Mouse (Mus musculus) hindbrain, embryonic 11.5 days (tissue): Measurements from ENCODE around the gene Grin2a. TPM values are rescaled to one million over a fixed set of nuclear protein-coding genes. Genes with fewer than 3 reads are reported as not detected.

Source experiments
- ATAC-seq: fragments of 200-750 bp; cut with Nextera tagmentation; 2 replicates; pipeline ENCODE4 v1.8.0; 2017; ENCODE audit warnings: mild to moderate bottlenecking, moderate TSS enrichment, moderate library complexity; ENCODE audit not compliant: low FRiP score
- DNase-seq: peaks from one replicate; pipeline ENCODE4 v3.0.0-alpha.2; 2015; ENCODE audit warnings: low spot score
- H3K27ac ChIP-seq: fragments of 300-500 bp; sonication (generic); 2 replicates; pipeline ENCODE4 v1.5.1; 2014; ENCODE audit warnings: mild to moderate bottlenecking, low read depth, low read length
- H3K27me3 ChIP-seq: fragments of 300-500 bp; sonication (generic); 2 replicates; pipeline ENCODE4 v1.6.1; 2014; ENCODE audit warnings: mild to moderate bottlenecking, low read length, moderate library complexity, mixed read lengths; ENCODE audit not compliant: control insufficient read depth, insufficient read depth
- H3K36me3 ChIP-seq: fragments of 300-500 bp; sonication (generic); 2 replicates; pipeline ENCODE4 v1.6.1; 2014; ENCODE audit warnings: mild to moderate bottlenecking, low read length, moderate library complexity, mixed read lengths; ENCODE audit not compliant: control insufficient read depth, insufficient read depth
- H3K4me1 ChIP-seq: fragments of 300-500 bp; sonication (generic); replicated peaks from 2 replicates; pipeline ENCODE4 v1.6.1; 2014; ENCODE audit warnings: low read length, mixed read lengths; ENCODE audit not compliant: control insufficient read depth, insufficient read depth
- H3K4me2 ChIP-seq: fragments of 300-500 bp; sonication (generic); replicated peaks from 2 replicates; pipeline ENCODE4 v1.6.1; 2014; ENCODE audit warnings: mild to moderate bottlenecking, low read depth, low read length
- H3K4me3 ChIP-seq: fragments of 300-500 bp; sonication (generic); 2 replicates; pipeline ENCODE4 v1.5.1; 2014; ENCODE audit warnings: low read depth, low read length
- H3K9ac ChIP-seq: fragments of 300-500 bp; sonication (generic); 2 replicates; pipeline ENCODE4 v1.6.1; 2014; ENCODE audit warnings: low read depth, low read length
- H3K9me3 ChIP-seq: fragments of 300-500 bp; sonication (generic); 2 replicates; pipeline ENCODE4 v1.6.1; 2016; ENCODE audit warnings: low read length; ENCODE audit not compliant: control insufficient read depth
- WGBS: fragments of 180-500 bp; shearing (Covaris S2); extraction: QIAGEN DNeasy Blood & Tissue Kit; methylation state at CpG from one replicate; pipeline ENCODE4 v1.1.7; 2014; 5-methylcytosine and 5-hydroxymethylcytosine counted together
- polyA plus RNA-seq: library from polyadenylated mRNA; unstranded; fragments of >200 nt; fragmentation: Nextera tagmentation; extraction: Ambion mirVana; gene quantifications from 2 replicates; pipeline ENCODE4 v1.2.1, GENCODE M21; 2014

Gene Grin2a
- polyA plus RNA-seq, 1 experiment from 2014 or later: 1.5 TPM

DNA sequence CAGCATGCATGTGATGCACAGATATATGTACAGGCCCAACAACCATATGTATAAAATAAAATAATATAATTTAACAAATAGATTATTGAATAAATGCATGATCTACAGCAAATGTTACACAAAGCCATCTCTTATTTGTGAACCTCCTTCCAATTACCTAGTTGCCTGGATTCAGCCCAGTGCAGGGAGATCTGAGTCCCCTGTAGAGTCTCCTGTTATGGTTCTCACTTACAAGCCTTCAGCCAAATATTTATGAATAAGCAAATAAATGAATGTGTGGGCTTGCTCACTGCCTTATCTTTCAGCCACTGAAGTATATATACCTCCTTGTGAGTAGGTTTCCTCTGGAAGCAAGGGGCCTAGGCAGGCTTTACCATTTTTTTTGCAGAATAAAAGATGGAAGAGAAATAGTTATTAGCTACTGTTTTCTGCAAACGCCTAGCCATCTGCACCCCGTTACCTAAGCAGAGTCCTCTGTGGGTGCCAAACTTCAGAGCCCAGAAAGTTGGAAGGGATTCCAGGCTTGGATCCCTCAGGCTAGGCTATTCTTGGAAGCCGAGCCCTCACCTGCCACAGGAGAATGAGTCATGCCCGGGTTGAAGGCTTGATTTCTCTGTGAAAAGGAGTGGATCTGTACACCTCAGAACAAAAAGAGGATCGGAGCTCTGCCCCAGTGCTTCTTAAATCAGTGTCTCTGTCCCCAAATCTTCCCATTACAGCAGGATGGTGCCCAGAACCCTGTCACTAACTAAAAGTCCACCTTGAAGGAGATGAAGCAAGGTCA is 92.5 kb downstream of the Grin2a start:
- Histone ChIP-seq H3K4me3 (no peak overlapping the region), H3K4me1 (no peaks in the 10 kb centered on the region), H3K4me2 (no peak overlapping the region), H3K9ac (no peak overlapping the region), H3K27me3 (no peaks in the 10 kb centered on the region), H3K9me3 (no peaks in the 10 kb centered on the region), H3K36me3 (no peaks in the 10 kb centered on the region), H3K27ac (no peak overlapping the region)
- 89% methylated on average over 5 of the region's 5 CpGs for WGBS
- DNase-seq (no peak), ATAC-seq (no peak)

DNA sequence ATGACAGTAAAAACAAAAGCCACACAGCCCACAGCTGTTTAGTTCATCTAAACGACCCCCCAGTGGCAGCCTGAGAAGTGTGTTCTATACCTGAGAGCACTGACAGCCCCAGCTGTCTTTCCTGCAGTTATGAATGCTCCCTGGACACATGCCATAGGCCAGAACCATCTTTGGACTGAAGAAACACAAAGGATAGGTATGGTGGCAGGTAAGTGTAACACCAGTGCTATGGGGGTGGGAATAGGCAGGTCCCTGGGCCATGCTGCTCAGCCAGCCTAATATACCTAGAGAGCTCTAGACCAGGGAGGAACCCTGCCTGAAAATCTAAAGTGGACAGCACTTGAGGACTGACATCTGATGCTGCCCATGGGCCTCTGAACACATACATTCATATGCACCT is 93.9 kb downstream of the Grin2a start:
- H3K9ac ChIP-seq: no peak overlapping the region
- H3K4me1 ChIP-seq: no peaks in the 10 kb centered on the region
- no peaks in the 10 kb centered on the region for H3K36me3 ChIP-seq
- DNase-seq: no peak
- H3K9me3 ChIP-seq: no peaks in the 10 kb centered on the region
- no peak overlapping the region for H3K27ac ChIP-seq
- no peak for ATAC-seq
- WGBS: 41% methylated on average over 1 of the region's 1 CpGs
- H3K4me3 ChIP-seq: no peak overlapping the region
- H3K27me3 ChIP-seq: no peaks in the 10 kb centered on the region
- no peak overlapping the region for H3K4me2 ChIP-seq

DNA sequence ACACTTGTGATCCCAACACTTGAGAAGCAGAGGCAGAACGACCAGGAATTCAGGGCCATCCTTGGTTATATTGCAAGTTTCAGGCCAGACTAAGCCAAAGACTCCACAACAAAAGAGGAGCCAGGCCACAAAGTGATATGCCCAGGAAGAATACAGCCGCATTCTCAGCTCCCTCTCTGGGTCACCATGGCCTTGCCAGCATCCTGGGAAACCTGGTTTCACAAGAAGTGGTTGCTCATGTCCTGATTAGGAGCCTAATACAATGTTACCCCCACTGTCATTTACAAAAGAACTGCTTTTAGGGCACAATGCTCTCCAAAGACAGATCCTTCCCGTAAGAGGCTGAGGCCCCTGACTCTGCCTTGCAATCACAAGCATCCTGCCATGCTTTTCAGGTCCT is 94.4 kb downstream of the Grin2a start:
- Histone ChIP-seq H3K27ac (no peak overlapping the region), H3K4me1 (no peaks in the 10 kb centered on the region), H3K4me2 (no peak overlapping the region), H3K9ac (no peak overlapping the region), H3K27me3 (no peaks in the 10 kb centered on the region), H3K4me3 (no peak overlapping the region), H3K36me3 (no peaks in the 10 kb centered on the region), H3K9me3 (no peaks in the 10 kb centered on the region)
- DNase-seq (no peak), ATAC-seq (no peak)
- 75% methylated on average over 3 of the region's 3 CpGs for WGBS

DNA sequence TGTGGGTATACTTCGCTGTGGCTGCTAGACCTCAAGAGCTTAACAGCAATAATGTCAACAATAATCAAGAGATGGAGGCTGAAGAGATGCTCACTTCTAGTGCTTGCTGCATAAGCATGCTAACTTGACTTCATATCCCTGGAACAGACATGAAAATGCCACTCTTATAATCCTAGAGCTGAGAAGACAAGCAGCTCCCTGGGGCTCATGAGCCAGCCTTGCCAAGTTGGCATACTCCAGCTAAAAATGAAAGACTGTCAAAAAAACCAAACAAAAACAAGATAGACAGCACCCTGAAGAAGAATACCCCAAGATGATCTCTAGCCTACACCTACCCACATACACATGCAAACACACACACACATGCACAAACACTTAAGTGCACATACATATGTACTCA is 95.2 kb downstream of the Grin2a start:
- Histone ChIP-seq H3K4me1 (no peaks in the 10 kb centered on the region), H3K36me3 (no peaks in the 10 kb centered on the region), H3K27ac (no peak overlapping the region), H3K4me2 (no peak overlapping the region), H3K27me3 (no peaks in the 10 kb centered on the region), H3K9me3 (no peaks in the 10 kb centered on the region), H3K4me3 (no peak overlapping the region), H3K9ac (no peak overlapping the region)
- ATAC-seq (no peak), DNase-seq (no peak)
- 96% methylated on average over 1 of the region's 1 CpGs for WGBS

DNA sequence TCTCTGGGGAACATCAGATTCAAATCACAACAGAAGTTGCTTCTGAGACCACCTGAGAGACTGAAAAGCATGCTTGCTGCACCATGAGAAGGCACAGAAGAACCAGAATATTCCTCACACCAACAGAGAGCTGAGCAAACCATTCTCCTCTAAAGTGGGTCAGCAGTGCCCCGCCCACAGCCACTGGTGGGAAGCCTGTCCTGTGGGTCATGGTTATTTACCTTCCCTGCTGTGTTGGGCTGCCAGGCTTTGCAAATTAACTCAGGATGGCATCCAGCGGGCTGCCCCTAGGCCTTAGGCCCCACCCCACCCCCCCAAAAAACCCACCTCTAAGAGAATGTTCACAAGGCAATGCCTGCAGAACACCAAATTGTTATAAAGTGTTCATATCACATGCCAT is 96.2 kb downstream of the Grin2a start:
- Histone ChIP-seq H3K4me2 (no peak overlapping the region), H3K36me3 (no peaks in the 10 kb centered on the region), H3K4me3 (no peak overlapping the region), H3K4me1 (no peaks in the 10 kb centered on the region), H3K27me3 (no peaks in the 10 kb centered on the region), H3K9me3 (no peaks in the 10 kb centered on the region), H3K9ac (no peak overlapping the region), H3K27ac (no peak overlapping the region)
- ATAC-seq: no peak
- WGBS: 83% methylated on average over 2 of the region's 2 CpGs
- DNase-seq: no peak

DNA sequence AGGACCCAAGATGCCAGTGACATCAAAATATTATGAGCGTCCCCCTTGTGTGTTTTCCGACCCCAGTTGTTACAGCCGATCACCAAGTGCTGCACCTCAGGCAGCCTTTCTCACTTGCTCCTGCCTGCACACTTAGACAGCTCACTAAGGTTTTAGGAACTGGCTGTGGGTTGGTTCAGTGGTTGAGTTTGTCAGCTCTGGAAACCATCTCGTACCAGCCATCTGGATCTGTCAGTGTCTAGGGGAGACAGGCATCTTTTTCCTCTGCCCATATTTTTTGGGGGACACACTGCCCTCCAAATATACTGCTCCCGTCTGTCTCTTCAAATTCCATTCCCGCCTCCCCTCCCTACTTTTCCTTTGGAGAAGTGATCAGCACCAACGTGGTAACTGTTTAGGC is 99.8 kb downstream of the Grin2a start:
- Histone ChIP-seq H3K27me3 (no peaks in the 10 kb centered on the region), H3K36me3 (no peaks in the 10 kb centered on the region), H3K4me1 (no peaks in the 10 kb centered on the region), H3K9ac (no peak overlapping the region), H3K4me3 (no peak overlapping the region), H3K27ac (no peak overlapping the region), H3K4me2 (no peak overlapping the region), H3K9me3 (no peaks in the 10 kb centered on the region)
- no peak for ATAC-seq
- no peak for DNase-seq
- 84% methylated on average over 7 of the region's 7 CpGs for WGBS

DNA sequence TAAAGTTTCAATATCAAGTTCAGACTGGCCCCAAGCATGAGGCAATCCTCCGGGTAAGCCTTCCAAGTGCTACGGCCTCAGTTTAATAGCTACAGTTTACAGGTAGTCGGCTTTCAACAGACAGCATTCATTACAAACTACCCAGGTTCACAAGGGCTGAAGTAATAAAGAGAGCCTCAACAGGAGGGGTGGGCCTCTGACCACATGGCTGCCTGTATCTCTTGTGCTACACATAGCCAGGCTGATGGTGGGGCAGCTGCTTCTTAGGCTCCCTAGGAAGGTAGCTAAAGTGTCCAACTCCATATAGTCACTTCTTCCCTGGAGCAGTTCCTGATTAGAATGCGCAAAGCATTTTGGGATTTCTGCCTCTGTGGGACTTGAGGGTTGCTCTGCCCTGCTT is 109.2 kb downstream of the Grin2a start:
- Histone ChIP-seq H3K4me3 (no peak overlapping the region), H3K9me3 (no peaks in the 10 kb centered on the region), H3K9ac (no peak overlapping the region), H3K4me1 (no peaks in the 10 kb centered on the region), H3K27ac (no peak overlapping the region), H3K4me2 (no peak overlapping the region), H3K27me3 (no peaks in the 10 kb centered on the region), H3K36me3 (no peaks in the 10 kb centered on the region)
- DNase-seq (no peak), ATAC-seq (no peak)
- WGBS: 92% methylated on average over 4 of the region's 4 CpGs

DNA sequence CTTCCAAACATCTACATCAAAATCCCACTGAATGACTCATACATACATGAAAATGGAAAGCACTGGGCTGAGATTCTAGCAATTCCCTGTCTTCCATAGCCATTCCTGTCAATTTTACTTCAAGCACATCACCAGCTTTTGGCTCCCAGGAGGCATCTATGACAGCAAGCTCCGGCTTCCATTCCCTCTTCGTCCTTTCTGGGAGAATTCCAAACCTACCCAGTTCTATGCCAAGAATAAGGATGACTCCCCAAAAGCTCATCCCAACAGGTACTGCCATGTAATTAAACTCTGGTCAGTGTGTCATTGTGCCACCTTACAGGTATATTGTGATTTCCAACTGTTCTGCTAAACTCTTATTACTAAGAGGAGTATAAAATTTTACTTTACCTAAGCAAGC is 111.2 kb downstream of the Grin2a start:
- 91% methylated on average over 2 of the region's 2 CpGs for WGBS
- DNase-seq: no peak
- Histone ChIP-seq H3K27me3 (no peaks in the 10 kb centered on the region), H3K4me3 (no peak overlapping the region), H3K27ac (no peak overlapping the region), H3K4me2 (no peak overlapping the region), H3K4me1 (no peaks in the 10 kb centered on the region), H3K36me3 (no peaks in the 10 kb centered on the region), H3K9me3 (no peaks in the 10 kb centered on the region), H3K9ac (no peak overlapping the region)
- ATAC-seq: no peak

DNA sequence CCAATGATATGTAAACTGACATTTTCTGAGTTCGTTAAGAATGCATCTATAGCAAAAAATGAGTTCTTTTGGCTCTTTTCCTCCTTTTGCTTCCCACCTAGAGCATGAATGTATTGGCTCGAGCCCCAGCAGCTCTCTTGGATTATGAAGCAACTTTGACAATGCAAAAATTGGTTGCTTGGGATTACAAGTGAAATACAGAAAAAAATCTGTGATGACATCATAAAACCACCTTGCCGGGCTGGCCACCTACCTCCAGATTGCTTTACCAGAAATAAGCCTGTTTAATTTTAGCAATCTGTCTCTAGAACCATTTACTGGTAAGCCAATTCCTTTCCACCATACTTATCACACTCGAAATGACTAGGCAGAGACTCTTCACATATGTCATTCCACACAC is 112.9 kb downstream of the Grin2a start:
- Histone ChIP-seq H3K27ac (no peak overlapping the region), H3K4me3 (no peak overlapping the region), H3K4me1 (no peaks in the 10 kb centered on the region), H3K9ac (no peak overlapping the region), H3K4me2 (no peak overlapping the region), H3K9me3 (no peaks in the 10 kb centered on the region), H3K36me3 (no peaks in the 10 kb centered on the region), H3K27me3 (no peaks in the 10 kb centered on the region)
- DNase-seq (no peak), ATAC-seq (no peak)
- WGBS: 89% methylated on average over 4 of the region's 4 CpGs
